Mouse (Mus musculus) midbrain, embryonic 12.5 days (tissue): ENCODE data around the gene Pkd1l1. TPM values are rescaled to one million over a fixed set of nuclear protein-coding genes. Genes with fewer than 3 reads are reported as not detected.

Experiments
- ATAC-seq: fragments of 200-750 bp; cut with Nextera tagmentation; 2 replicates; pipeline ENCODE4 v1.8.0; 2017; ENCODE audit warnings: low read depth, moderate TSS enrichment, moderate library complexity; ENCODE audit not compliant: low FRiP score
- H3K27ac ChIP-seq: fragments of 300-500 bp; sonication (generic); replicated peaks from 2 replicates; pipeline ENCODE4 v1.5.1; 2016; ENCODE audit warnings: mild to moderate bottlenecking
- H3K27me3 ChIP-seq: fragments of 300-500 bp; sonication (generic); 2 replicates; pipeline ENCODE4 v1.6.1; 2016; ENCODE audit warnings: mild to moderate bottlenecking
- H3K36me3 ChIP-seq: fragments of 300-500 bp; sonication (generic); 2 replicates; pipeline ENCODE4 v1.6.1; 2016
- H3K4me1 ChIP-seq: fragments of 300-500 bp; sonication (generic); 2 replicates; pipeline ENCODE4 v1.6.1; 2016
- H3K4me2 ChIP-seq: fragments of 300-500 bp; sonication (generic); replicated peaks from 2 replicates; pipeline ENCODE4 v1.6.1; 2016; ENCODE audit warnings: mild to moderate bottlenecking, moderate library complexity
- H3K4me3 ChIP-seq: fragments of 300-500 bp; sonication (generic); 2 replicates; pipeline ENCODE4 v1.5.1; 2016; ENCODE audit warnings: mild to moderate bottlenecking
- H3K9ac ChIP-seq: fragments of 300-500 bp; sonication (generic); replicated peaks from 2 replicates; pipeline ENCODE4 v1.6.1; 2016; ENCODE audit warnings: mild to moderate bottlenecking, moderate library complexity
- H3K9me3 ChIP-seq: fragments of 300-500 bp; sonication (generic); 2 replicates; pipeline ENCODE4 v1.6.1; 2016; ENCODE audit warnings: mild to moderate bottlenecking
- whole genome bisulfite sequencing: fragments of 180-500 bp; shearing (Covaris S2); methylation state at CpG from one replicate; pipeline ENCODE4 v1.1.7; 2016; 5-methylcytosine and 5-hydroxymethylcytosine counted together
- polyA plus RNA-seq: library from polyadenylated mRNA; unstranded; fragments of >200 nt; fragmentation: Nextera tagmentation; extraction: Ambion mirVana; gene quantifications from 2 replicates; pipeline ENCODE4 v1.2.1, GENCODE M21; 2016

Pkd1l1 gene
- 0.04 TPM in 1 of 2 replicates, not detected in the other for polyA plus RNA-seq

GRCm38 (mm10) chr11:8973166-8973565 is at the start of gene Pkd1l1:
Gene Pkd1l1 (minus strand): TSS chr11:8973266.
- H3K36me3 ChIP-seq: no peaks in the 10 kb centered on the region
- 62% methylated on average over 3 of the region's 3 CpGs for WGBS

DNA sequence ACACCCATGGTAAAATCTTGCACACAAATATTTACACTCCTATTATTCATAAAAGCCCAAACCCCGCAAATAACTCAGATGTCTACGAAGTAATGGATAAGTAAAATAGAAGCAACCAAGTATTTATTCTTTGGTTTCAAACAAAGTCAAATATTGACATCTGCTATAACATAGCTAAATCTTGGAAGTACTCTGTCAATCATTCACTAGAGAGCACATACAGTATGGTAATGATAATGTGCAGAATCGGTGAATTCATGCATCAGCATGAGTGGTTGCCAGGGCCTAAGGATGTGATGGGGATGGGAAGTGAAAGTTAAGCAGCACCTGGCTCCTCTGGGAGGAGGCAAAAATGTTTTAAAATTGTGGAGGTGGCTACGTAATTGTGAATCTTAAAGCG is 47.1 kb upstream of the Pkd1l1 start:
- no peak overlapping the region for H3K27ac ChIP-seq
- H3K4me3 ChIP-seq: no peak overlapping the region
- ATAC-seq: no peak
- WGBS: 94% methylated on average over 5 of the region's 5 CpGs
- no peaks in the 10 kb centered on the region for H3K4me1 ChIP-seq
- no peak overlapping the region for H3K9ac ChIP-seq
- H3K4me2 ChIP-seq: no peak overlapping the region
- no peaks in the 10 kb centered on the region for H3K36me3 ChIP-seq
- no peaks in the 10 kb centered on the region for H3K27me3 ChIP-seq
- H3K9me3 ChIP-seq: no peaks in the 10 kb centered on the region

More at GRCm38 (mm10) chr11:8973166-8973565, at the start of gene Pkd1l1:
- no peak within 1 kb of the TSS for H3K4me3 ChIP-seq
- H3K4me2 ChIP-seq: no peak within 1 kb of the TSS
- H3K9ac ChIP-seq: no peak within 1 kb of the TSS
- H3K27ac ChIP-seq: no peak within 1 kb of the TSS
- H3K4me1 ChIP-seq: no peaks in the 10 kb centered on the region
- no peaks in the 10 kb centered on the region for H3K27me3 ChIP-seq
- no peak for ATAC-seq
- no peaks in the 10 kb centered on the region for H3K9me3 ChIP-seq

DNA sequence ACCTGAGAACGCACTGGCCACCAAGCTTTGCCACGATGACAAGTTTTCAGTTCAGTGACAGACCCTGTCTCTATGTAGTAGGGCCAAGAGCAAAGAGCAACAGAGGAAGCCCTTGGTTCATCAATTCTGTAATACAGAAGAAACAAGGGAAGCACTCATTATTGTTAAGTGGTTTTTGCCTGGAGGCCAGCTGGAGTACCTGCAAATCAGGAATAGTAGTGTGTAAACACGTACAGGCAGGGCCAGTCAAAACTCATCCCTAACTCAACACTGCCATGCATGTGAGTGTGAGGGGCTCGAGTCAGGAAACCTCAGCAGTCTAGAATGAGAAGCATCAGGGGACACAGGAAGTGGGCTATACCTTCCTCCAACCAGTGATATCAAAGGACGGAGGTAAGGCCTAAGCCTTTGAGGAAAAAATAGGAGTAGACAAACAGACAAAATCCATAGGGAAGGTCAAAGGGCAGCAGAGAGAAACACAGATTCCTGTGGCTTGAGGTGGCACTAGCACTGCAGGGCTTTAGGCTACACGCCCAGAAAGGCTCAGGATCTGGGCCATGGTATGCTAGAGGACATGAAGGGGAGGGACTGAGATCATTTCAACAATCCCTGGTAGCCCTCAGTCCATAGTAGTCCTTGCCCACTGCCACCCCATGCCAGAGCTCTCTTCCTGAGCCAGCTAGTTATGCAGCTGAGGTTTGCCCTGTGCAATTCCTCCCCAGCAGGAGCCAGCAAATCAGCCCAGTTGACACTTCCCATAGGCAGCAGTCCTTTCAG is 45.6 kb upstream of the Pkd1l1 start:
- WGBS: 83% methylated on average over 6 of the region's 6 CpGs
- no peaks in the 10 kb centered on the region for H3K4me1 ChIP-seq
- no peak for ATAC-seq

GRCm38 (mm10) chr11:9014740-9015139 is 41.7 kb upstream of the Pkd1l1 start:
- Histone ChIP-seq H3K4me1 (peaks cover 7% of the 10 kb centered on the region; the same call in 1 of the 2 replicates), H3K27ac (no peak overlapping the region), H3K27me3 (no peaks in the 10 kb centered on the region), H3K9ac (no peak overlapping the region), H3K4me2 (no peak overlapping the region), H3K9me3 (no peaks in the 10 kb centered on the region), H3K36me3 (no peaks in the 10 kb centered on the region), H3K4me3 (no peak overlapping the region)
- WGBS: 90% methylated on average over 3 of the region's 3 CpGs
- no peak for ATAC-seq

More for the DNA sequence above, 45.6 kb upstream of the Pkd1l1 start:
- Histone ChIP-seq H3K9me3 (no peaks in the 10 kb centered on the region), H3K4me2 (no peak overlapping the region), H3K27ac (no peak overlapping the region), H3K27me3 (no peaks in the 10 kb centered on the region), H3K4me3 (no peak overlapping the region), H3K36me3 (no peaks in the 10 kb centered on the region), H3K9ac (no peak overlapping the region)

- Histone ChIP-seq H3K9me3 (no peaks in the 10 kb centered on the region), H3K27me3 (no peaks in the 10 kb centered on the region), H3K4me2 (peak overlapping the region; percentile 73), H3K36me3 (peaks cover 9% of the 10 kb centered on the region; the same call in 1 of the 2 replicates), H3K9ac (peak overlapping the region; percentile 79), H3K4me3 (peak overlapping the region; percentile 74), H3K27ac (0 out of 2 replicates have a peak overlapping the region, but pooled peaks have one; percentile 83), H3K4me1 (peaks cover 14% of the 10 kb centered on the region; the same call in 1 of the 2 replicates)
- peak; percentile 42 for ATAC-seq
- WGBS: under 1% methylated on average over 3 of the region's 3 CpGs
These were observed 38.3 kb upstream of the Pkd1l1 start for GRCm38 (mm10) chr11:9011348-9011747.

- Histone ChIP-seq H3K9me3 (no peaks in the 10 kb centered on the region), H3K4me2 (peak within 1 kb of the TSS; percentile 73), H3K4me1 (peaks cover 14% of the 10 kb centered on the region; the same call in 1 of the 2 replicates), H3K9ac (peak within 1 kb of the TSS; percentile 79), H3K27ac (peak within 1 kb of the TSS; percentile 83), H3K27me3 (no peaks in the 10 kb centered on the region), H3K36me3 (peaks cover 12% of the 10 kb centered on the region; the same call in 1 of the 2 replicates), H3K4me3 (peak within 1 kb of the TSS; percentile 74)
- under 1% methylated on average over 43 of the region's 43 CpGs for WGBS
- ATAC-seq: peak; percentile 96
These were observed 37.8 kb upstream of the Pkd1l1 start, which contains the start of gene Hus1 for GRCm38 (mm10) chr11:9010853-9011339. Gene Hus1 (minus strand): TSS chr11:9011191.

GRCm38 (mm10) chr11:9010416-9010815 is 37.4 kb upstream of the Pkd1l1 start:
- Histone ChIP-seq H3K4me3 (peak overlapping the region; percentile 74), H3K4me1 (peaks cover 14% of the 10 kb centered on the region; the same call in 1 of the 2 replicates), H3K27me3 (no peaks in the 10 kb centered on the region), H3K4me2 (peak overlapping the region; percentile 73), H3K9me3 (no peaks in the 10 kb centered on the region), H3K36me3 (peaks cover 15% of the 10 kb centered on the region), H3K9ac (peak overlapping the region; percentile 79), H3K27ac (peak overlapping the region; percentile 83)
- ATAC-seq: peak; percentile 59
- WGBS: 0% methylated on average over 7 of the region's 7 CpGs

GRCm38 (mm10) chr11:9008761-9009160 is 35.7 kb upstream of the Pkd1l1 start:
- no peak overlapping the region for H3K4me3 ChIP-seq
- peaks cover 32% of the 10 kb centered on the region for H3K36me3 ChIP-seq
- peaks cover 14% of the 10 kb centered on the region; the same call in 1 of the 2 replicates for H3K4me1 ChIP-seq
- H3K27ac ChIP-seq: no peak overlapping the region
- H3K9me3 ChIP-seq: no peaks in the 10 kb centered on the region
- no peak for ATAC-seq
- WGBS: 95% methylated on average over 5 of the region's 5 CpGs
- no peak overlapping the region for H3K9ac ChIP-seq
- no peak overlapping the region for H3K4me2 ChIP-seq
- H3K27me3 ChIP-seq: no peaks in the 10 kb centered on the region

DNA sequence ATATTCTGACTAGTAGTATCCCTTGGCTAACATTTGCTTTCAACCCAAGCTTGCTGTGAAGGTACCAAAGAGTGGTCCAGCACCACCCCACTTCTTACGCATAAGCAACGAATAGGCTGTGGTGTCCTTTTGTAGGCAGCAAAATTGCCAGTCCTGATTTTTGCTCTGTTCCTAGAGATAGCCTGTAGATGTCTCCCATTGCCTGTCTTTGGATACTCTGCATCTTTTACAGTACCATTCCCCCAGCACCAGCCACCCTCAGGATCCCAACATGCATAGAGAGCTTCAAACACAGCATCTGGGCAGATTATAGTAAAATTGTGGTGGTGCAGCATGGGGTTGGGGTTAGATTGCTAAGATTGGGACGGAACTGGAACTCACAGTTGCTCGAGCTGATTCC is 15.0 kb upstream of the Pkd1l1 start:
- no peak for ATAC-seq
- Histone ChIP-seq H3K9ac (no peak overlapping the region), H3K4me1 (peaks cover 6% of the 10 kb centered on the region; the same call in 1 of the 2 replicates), H3K27ac (no peak overlapping the region), H3K4me2 (no peak overlapping the region), H3K27me3 (peaks cover 6% of the 10 kb centered on the region; the same call in 1 of the 2 replicates), H3K36me3 (peaks cover 18% of the 10 kb centered on the region; the same call in 1 of the 2 replicates), H3K4me3 (no peak overlapping the region), H3K9me3 (no peaks in the 10 kb centered on the region; the same call in 1 of the 2 replicates)
- 70% methylated on average over 4 of the region's 4 CpGs for WGBS

GRCm38 (mm10) chr11:8986058-8986457 is 13.0 kb upstream of the Pkd1l1 start:
- H3K27me3 ChIP-seq: peaks cover 6% of the 10 kb centered on the region; the same call in 1 of the 2 replicates
- peaks cover 6% of the 10 kb centered on the region; the same call in 1 of the 2 replicates for H3K4me1 ChIP-seq
- no peak overlapping the region for H3K4me3 ChIP-seq
- no peak overlapping the region for H3K4me2 ChIP-seq
- no peak overlapping the region for H3K9ac ChIP-seq
- no peaks in the 10 kb centered on the region for H3K9me3 ChIP-seq
- H3K27ac ChIP-seq: no peak overlapping the region
- ATAC-seq: no peak
- peaks cover under 1% of the 10 kb centered on the region; the same call in 1 of the 2 replicates for H3K36me3 ChIP-seq

DNA sequence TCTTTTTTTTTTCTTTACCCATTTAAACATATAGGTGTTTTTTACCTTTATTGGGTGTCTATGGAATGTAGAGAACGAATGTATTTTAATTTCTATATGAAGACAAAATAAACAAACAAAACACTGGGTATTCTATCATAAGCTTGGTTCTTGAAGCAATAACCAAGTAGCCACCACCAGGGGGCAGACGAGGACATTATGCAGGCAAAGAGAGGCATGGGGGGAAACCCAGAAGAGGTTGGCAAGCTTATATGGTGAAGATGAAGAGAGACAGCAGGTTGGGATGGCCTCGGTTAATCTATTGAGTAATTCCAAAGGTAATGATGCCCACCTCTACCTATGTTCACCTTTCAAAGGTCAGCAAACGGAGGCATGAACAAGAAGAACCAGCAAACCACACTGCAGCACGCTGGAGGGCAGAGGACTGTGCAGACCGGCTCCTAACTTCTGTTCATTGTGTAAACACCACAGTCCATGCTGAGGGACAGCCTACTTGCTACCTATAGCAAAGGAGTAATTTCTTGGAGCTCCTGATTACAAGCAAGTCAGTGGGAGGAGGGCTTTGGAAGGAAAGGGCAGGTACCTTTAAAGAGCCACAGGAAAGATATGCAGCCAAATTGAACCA is 10.3 kb upstream of the Pkd1l1 start:
- Histone ChIP-seq H3K27ac (no peak overlapping the region), H3K4me2 (no peak overlapping the region), H3K4me1 (peaks cover 6% of the 10 kb centered on the region; the same call in 1 of the 2 replicates), H3K27me3 (peaks cover 6% of the 10 kb centered on the region; the same call in 1 of the 2 replicates), H3K9ac (no peak overlapping the region), H3K4me3 (no peak overlapping the region), H3K36me3 (no peaks in the 10 kb centered on the region), H3K9me3 (no peaks in the 10 kb centered on the region)
- ATAC-seq: peak; percentile 58; the same call in 1 of the 2 replicates
- 40% methylated on average over 6 of the region's 6 CpGs for WGBS

DNA sequence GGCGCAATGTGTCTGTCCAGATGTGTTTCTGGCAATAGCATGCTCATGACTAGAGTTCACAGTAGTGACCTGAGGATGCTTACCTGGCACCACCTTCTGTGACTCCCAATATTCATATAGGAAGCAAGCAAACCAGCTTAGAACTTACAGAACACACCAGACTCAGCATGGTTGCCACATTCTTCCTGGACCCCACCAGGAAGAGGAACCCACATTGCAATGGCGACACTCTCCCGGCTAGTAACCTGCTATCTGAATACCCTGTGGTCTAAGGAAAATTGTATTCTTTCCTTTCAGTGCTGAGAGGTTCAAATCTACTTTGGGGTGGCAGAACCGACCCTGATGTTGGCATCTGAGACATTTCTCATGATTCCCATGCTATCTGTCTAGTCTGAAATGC is 5.1 kb upstream of the Pkd1l1 start:
- H3K4me1 ChIP-seq: no peaks in the 10 kb centered on the region
- no peak for ATAC-seq
- H3K27ac ChIP-seq: no peak overlapping the region
- H3K36me3 ChIP-seq: no peaks in the 10 kb centered on the region
- no peak overlapping the region for H3K9ac ChIP-seq
- no peak overlapping the region for H3K4me3 ChIP-seq
- no peak overlapping the region for H3K4me2 ChIP-seq
- H3K27me3 ChIP-seq: no peaks in the 10 kb centered on the region
- no peaks in the 10 kb centered on the region for H3K9me3 ChIP-seq
- 88% methylated on average over 4 of the region's 4 CpGs for WGBS
